Mouse (Mus musculus): ENCODE measurements around the gene Atp10b. TPM values are rescaled to one million over a fixed set of nuclear protein-coding genes. Genes with fewer than 3 reads are reported as not detected.
A peak's percentile ranks its signal among the peaks of the same experiment; 100 is the strongest.

The Atp10b gene
- polyA plus RNA-seq, 1 experiment from 2014 or later = 0.98 TPM

- no peak overlapping the region for H3K9ac ChIP-seq
- ATAC-seq (ENCODE audit: low read depth) = no peak
- no peaks in the 10 kb centered on the region for H3K9me3 ChIP-seq
- H3K36me3 ChIP-seq = no peaks in the 10 kb centered on the region
- no peak overlapping the region for H3K4me2 ChIP-seq
- no peaks in the 10 kb centered on the region for H3K4me1 ChIP-seq (replicated peaks)
- H3K27me3 ChIP-seq = no peaks in the 10 kb centered on the region
- WGBS = 28% methylated on average over 1 of the region's 1 CpGs
- H3K27ac ChIP-seq (replicated peaks) = no peak overlapping the region
- no peak overlapping the region for H3K4me3 ChIP-seq
Measured at GRCm38 (mm10) chr11:43213134-43213533, 63.5 kb downstream of the Atp10b start.

- no peak for ATAC-seq (ENCODE audit: low read depth)
- no peak overlapping the region for H3K4me3 ChIP-seq
- no peak overlapping the region for H3K27ac ChIP-seq (replicated peaks)
- no peaks in the 10 kb centered on the region for H3K36me3 ChIP-seq
- H3K9ac ChIP-seq = no peak overlapping the region
- no peaks in the 10 kb centered on the region for H3K4me1 ChIP-seq (replicated peaks)
- WGBS = 83% methylated on average over 1 of the region's 1 CpGs
- no peaks in the 10 kb centered on the region for H3K9me3 ChIP-seq
- no peaks in the 10 kb centered on the region for H3K27me3 ChIP-seq
- no peak overlapping the region for H3K4me2 ChIP-seq
Measured at GRCm38 (mm10) chr11:43213740-43214139, 64.1 kb downstream of the Atp10b start.

GRCm38 (mm10) chr11:43217021-43217420 is 67.3 kb downstream of the Atp10b start:
- Histone ChIP-seq H3K27ac (replicated peaks) (0 out of 2 replicates have a peak overlapping the region, but pooled peaks have one; percentile 0), H3K9me3 (no peaks in the 10 kb centered on the region), H3K27me3 (no peaks in the 10 kb centered on the region), H3K4me2 (no peak overlapping the region), H3K4me1 (replicated peaks) (no peaks in the 10 kb centered on the region), H3K9ac (no peak overlapping the region), H3K36me3 (no peaks in the 10 kb centered on the region), H3K4me3 (no peak overlapping the region)
- WGBS = 53% methylated on average over 4 of the region's 4 CpGs
- peak; percentile 86 for ATAC-seq (ENCODE audit: low read depth)

DNA sequence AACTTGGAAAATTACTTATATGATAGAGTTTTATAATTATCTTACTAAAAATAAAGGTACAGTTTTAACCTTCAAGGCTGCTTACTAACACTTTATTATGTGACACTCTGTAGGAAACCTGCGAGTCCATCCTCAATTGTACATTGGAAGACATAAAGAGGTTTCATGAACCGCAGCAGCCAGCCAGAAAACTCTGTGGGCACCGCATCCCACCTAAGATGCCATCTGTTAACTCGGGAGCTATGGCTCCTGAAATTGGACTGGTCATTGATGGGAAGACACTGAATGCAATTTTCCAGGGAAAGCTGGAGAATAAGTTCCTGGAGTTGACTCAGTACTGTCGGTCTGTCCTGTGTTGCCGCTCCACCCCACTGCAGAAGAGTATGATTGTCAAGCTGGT is 80.6 kb downstream of the Atp10b start:
- Histone ChIP-seq H3K36me3 (no peaks in the 10 kb centered on the region), H3K4me2 (no peak overlapping the region), H3K4me1 (replicated peaks) (no peaks in the 10 kb centered on the region), H3K9ac (no peak overlapping the region), H3K4me3 (no peak overlapping the region), H3K9me3 (no peaks in the 10 kb centered on the region), H3K27me3 (no peaks in the 10 kb centered on the region), H3K27ac (replicated peaks) (no peak overlapping the region)
- WGBS = 94% methylated on average over 6 of the region's 6 CpGs
- ATAC-seq (ENCODE audit: low read depth) = no peak

DNA sequence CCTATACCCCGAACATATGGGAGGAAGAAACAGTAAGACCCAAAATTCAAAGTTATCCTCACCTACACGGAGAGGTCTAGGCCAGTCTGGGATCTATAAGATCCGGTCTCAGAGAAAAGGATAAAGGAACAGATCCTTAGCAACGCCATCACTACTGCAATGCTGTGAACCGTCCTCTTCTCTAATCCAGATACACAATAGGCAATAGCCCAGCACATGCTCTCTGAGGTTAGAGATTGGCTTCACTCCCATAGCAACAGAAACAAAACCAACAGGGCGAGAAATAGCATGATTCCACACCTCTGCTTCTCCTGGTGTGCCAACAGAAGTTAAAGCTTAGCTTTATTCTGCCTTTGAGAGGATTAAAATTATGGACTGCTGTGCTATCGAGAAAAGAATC is 82.4 kb downstream of the Atp10b start:
- WGBS = 73% methylated on average over 7 of the region's 7 CpGs
- Histone ChIP-seq H3K9me3 (no peaks in the 10 kb centered on the region), H3K27me3 (no peaks in the 10 kb centered on the region), H3K9ac (no peak overlapping the region), H3K4me3 (no peak overlapping the region), H3K36me3 (no peaks in the 10 kb centered on the region), H3K4me2 (no peak overlapping the region), H3K4me1 (replicated peaks) (no peaks in the 10 kb centered on the region), H3K27ac (replicated peaks) (no peak overlapping the region)
- no peak for ATAC-seq (ENCODE audit: low read depth)

- Histone ChIP-seq H3K36me3 (no peaks in the 10 kb centered on the region), H3K27ac (replicated peaks) (no peak overlapping the region), H3K4me3 (no peak overlapping the region), H3K9ac (no peak overlapping the region), H3K4me2 (no peak overlapping the region), H3K27me3 (no peaks in the 10 kb centered on the region), H3K9me3 (no peaks in the 10 kb centered on the region), H3K4me1 (replicated peaks) (no peaks in the 10 kb centered on the region)
- ATAC-seq (ENCODE audit: low read depth) = no peak
- 68% methylated on average over 8 of the region's 8 CpGs for WGBS
Measured at GRCm38 (mm10) chr11:43236360-43237039, 86.8 kb downstream of the Atp10b start.

DNA sequence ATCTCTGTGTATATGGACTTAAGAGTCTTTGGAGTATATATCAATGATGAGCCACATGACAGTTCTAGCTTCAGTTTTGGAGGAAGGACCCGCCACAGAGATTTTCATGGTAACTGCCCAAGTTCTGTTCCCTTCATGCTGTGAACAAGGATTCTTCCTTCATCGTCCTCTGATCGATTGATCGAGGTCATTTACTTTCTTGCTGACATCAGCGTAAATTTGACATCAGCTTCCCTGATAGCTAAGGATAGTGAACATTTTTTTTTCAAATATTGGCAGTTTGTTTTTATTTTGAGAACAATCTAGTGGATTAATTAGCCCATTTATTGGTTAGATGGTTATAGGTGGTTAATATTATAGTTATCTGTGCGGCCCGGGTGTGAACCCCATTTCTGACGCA is 90.1 kb downstream of the Atp10b start:
- no peaks in the 10 kb centered on the region for H3K36me3 ChIP-seq
- no peaks in the 10 kb centered on the region for H3K4me1 ChIP-seq (replicated peaks)
- no peak for ATAC-seq (ENCODE audit: low read depth)
- no peak overlapping the region for H3K9ac ChIP-seq
- H3K4me2 ChIP-seq = no peak overlapping the region
- H3K27me3 ChIP-seq = no peaks in the 10 kb centered on the region
- 94% methylated on average over 8 of the region's 8 CpGs for WGBS
- no peaks in the 10 kb centered on the region for H3K9me3 ChIP-seq
- H3K27ac ChIP-seq (replicated peaks) = no peak overlapping the region
- no peak overlapping the region for H3K4me3 ChIP-seq

GRCm38 (mm10) chr11:43253034-43253433 is 103.4 kb downstream of the Atp10b start:
- no peaks in the 10 kb centered on the region for H3K27me3 ChIP-seq
- WGBS = 44% methylated on average over 6 of the region's 6 CpGs
- no peak overlapping the region for H3K4me2 ChIP-seq
- no peak for ATAC-seq (ENCODE audit: low read depth)
- H3K9ac ChIP-seq = no peak overlapping the region
- H3K9me3 ChIP-seq = no peaks in the 10 kb centered on the region
- H3K4me3 ChIP-seq = no peak overlapping the region
- H3K36me3 ChIP-seq = no peaks in the 10 kb centered on the region
- no peak overlapping the region for H3K27ac ChIP-seq (replicated peaks)
- 0 out of 2 replicates have a peak, but pooled peaks cover 3% of the 10 kb centered on the region for H3K4me1 ChIP-seq (replicated peaks)

DNA sequence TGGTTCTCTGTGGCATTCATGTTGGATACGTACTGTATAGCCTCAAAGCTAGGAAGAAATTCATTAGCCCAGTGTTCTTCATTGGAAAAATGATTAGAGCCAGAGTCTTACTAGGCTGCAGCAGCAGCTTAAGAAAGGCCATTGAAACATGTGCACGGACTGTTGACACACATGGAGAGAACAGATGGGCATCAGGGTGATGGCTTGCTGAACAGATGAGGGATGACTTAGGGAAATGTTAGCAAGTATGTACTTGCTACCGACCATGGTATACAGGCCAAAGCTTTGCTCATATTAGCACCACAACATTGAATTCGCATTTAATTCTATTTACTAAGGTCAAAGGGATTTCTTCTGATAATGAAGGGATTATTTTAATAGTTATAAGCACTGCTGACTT is 105.6 kb downstream of the Atp10b start:
- Histone ChIP-seq H3K9ac (no peak overlapping the region), H3K9me3 (no peaks in the 10 kb centered on the region), H3K27ac (replicated peaks) (no peak overlapping the region), H3K4me1 (replicated peaks) (0 out of 2 replicates have a peak, but pooled peaks cover 3% of the 10 kb centered on the region), H3K4me3 (no peak overlapping the region), H3K4me2 (no peak overlapping the region), H3K27me3 (no peaks in the 10 kb centered on the region), H3K36me3 (no peaks in the 10 kb centered on the region)
- ATAC-seq (ENCODE audit: low read depth) = no peak
- WGBS = 84% methylated on average over 4 of the region's 4 CpGs

DNA sequence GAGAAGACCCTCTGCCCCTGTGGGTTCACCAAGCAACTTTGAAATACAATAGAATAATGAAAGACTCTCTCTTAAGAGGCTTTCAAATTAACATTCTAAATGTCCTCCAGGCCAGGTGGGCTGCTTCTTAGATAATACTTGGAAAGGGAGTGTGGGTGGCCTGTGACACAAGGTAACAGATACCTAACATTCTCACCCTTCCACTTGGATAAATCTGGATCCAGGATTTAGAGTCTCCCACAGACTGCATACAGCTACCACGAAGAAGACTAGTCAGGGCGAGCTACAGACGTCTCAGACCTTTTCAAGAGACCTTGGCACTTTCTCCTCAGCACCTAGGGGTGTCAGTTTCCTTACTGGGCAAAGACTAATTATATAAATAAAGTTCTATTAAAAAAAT is 107.6 kb downstream of the Atp10b start:
- ATAC-seq (ENCODE audit: low read depth) = no peak
- 83% methylated on average over 3 of the region's 3 CpGs for WGBS
- 0 out of 2 replicates have a peak, but pooled peaks cover 3% of the 10 kb centered on the region for H3K4me1 ChIP-seq (replicated peaks)
- no peak overlapping the region for H3K27ac ChIP-seq (replicated peaks)
- no peaks in the 10 kb centered on the region for H3K27me3 ChIP-seq
- no peak overlapping the region for H3K4me3 ChIP-seq
- no peak overlapping the region for H3K9ac ChIP-seq
- H3K4me2 ChIP-seq = no peak overlapping the region
- H3K36me3 ChIP-seq = no peaks in the 10 kb centered on the region
- H3K9me3 ChIP-seq = no peaks in the 10 kb centered on the region

- ATAC-seq (ENCODE audit: low read depth) = no peak
- Histone ChIP-seq H3K9ac (no peak overlapping the region), H3K9me3 (no peaks in the 10 kb centered on the region), H3K4me1 (replicated peaks) (0 out of 2 replicates have a peak, but pooled peaks cover 3% of the 10 kb centered on the region), H3K27ac (replicated peaks) (no peak overlapping the region), H3K4me3 (no peak overlapping the region), H3K4me2 (no peak overlapping the region), H3K36me3 (no peaks in the 10 kb centered on the region), H3K27me3 (no peaks in the 10 kb centered on the region)
- WGBS = 81% methylated on average over 7 of the region's 7 CpGs
Measured at GRCm38 (mm10) chr11:43257781-43258180, 108.1 kb downstream of the Atp10b start.

GRCm38 (mm10) chr11:43263548-43264218 is 114.0 kb downstream of the Atp10b start:
- Histone ChIP-seq H3K27me3 (no peaks in the 10 kb centered on the region), H3K4me1 (replicated peaks) (no peaks in the 10 kb centered on the region), H3K9ac (no peak overlapping the region), H3K36me3 (no peaks in the 10 kb centered on the region), H3K4me2 (no peak overlapping the region), H3K9me3 (no peaks in the 10 kb centered on the region), H3K4me3 (no peak overlapping the region), H3K27ac (replicated peaks) (no peak overlapping the region)
- no peak; the same call in 1 of the 2 replicates for ATAC-seq (ENCODE audit: low read depth)
- WGBS = 45% methylated on average over 3 of the region's 3 CpGs

All from neural tube, embryonic 13.5 days (tissue).